In genomic region chr7:31128157-31128705, GRCm38 (mm10) we compare ENCODE assay signal across 17 mouse cellular contexts. TPM values are rescaled to one million over a fixed set of nuclear protein-coding genes. Genes with fewer than 3 reads are reported as not detected.
DNase-seq lines count a peak whose midpoint lies in the region; ATAC-seq and TF ChIP-seq lines count a peak whose summit lies in the region.
"Had no signal": no experiment of that assay in that cellular context is flagged by ENCODE, and none has a peak within 500 bp of the region (broad histone marks: within the 10 kb centered on the region; RNA-seq: fewer than 3 reads in every experiment).

No protein-coding gene starts in this region.

- TF ChIP-seq CTCF in forebrain, postnatal 0 days (IDR thresholded peaks at IDR 0.05; ENCODE audit: low read depth), result no peak

- no peaks in the 10 kb centered on the region for H3K9me3 ChIP-seq in forebrain, embryonic 11.5 days (ENCODE audit: control insufficient read depth, low read length)
- H3K9me3 ChIP-seq in forebrain, postnatal 0 days (ENCODE audit: low read length), result no peaks in the 10 kb centered on the region
- H3K9me3 ChIP-seq in limb, embryonic 13.5 days, result no peaks in the 10 kb centered on the region
- no peaks in the 10 kb centered on the region for H3K9me3 ChIP-seq in limb, embryonic 10.5 days (replicated peaks)
- H3K9me3 ChIP-seq in limb, embryonic 14.5 days (ENCODE audit: control insufficient read depth, low read length), result no peaks in the 10 kb centered on the region
- H3K9me3 ChIP-seq: limb, embryonic 12.5 days had no signal

- H3K27ac ChIP-seq in forebrain, embryonic 11.5 days (ENCODE audit: low read depth, low read length), result no peak overlapping the region
- no peak overlapping the region for H3K27ac ChIP-seq in forebrain, postnatal 0 days (ENCODE audit: low read depth, low read length)
- H3K27ac ChIP-seq in limb, embryonic 13.5 days, result no peak overlapping the region
- no peak overlapping the region for H3K27ac ChIP-seq in limb, embryonic 10.5 days
- H3K27ac ChIP-seq in limb, embryonic 14.5 days (replicated peaks; ENCODE audit: low read depth, low read length), result no peak overlapping the region
- H3K27ac ChIP-seq: heart, adult 2 months; limb, embryonic 12.5 days; macrophage had no signal

- peaks cover 34% of the 10 kb centered on the region for H3K27me3 ChIP-seq in forebrain, embryonic 11.5 days (ENCODE audit: control insufficient read depth, insufficient read depth, low read length)
- H3K27me3 ChIP-seq in forebrain, postnatal 0 days (ENCODE audit: insufficient read depth, low read length), result no peaks in the 10 kb centered on the region; the same call in 1 of the 2 replicates
- H3K27me3 ChIP-seq in limb, embryonic 13.5 days, result peaks cover 54% of the 10 kb centered on the region
- peaks cover 59% of the 10 kb centered on the region for H3K27me3 ChIP-seq in limb, embryonic 10.5 days (ENCODE audit: low read depth, poor library complexity, severe bottlenecking)
- peaks cover 32% of the 10 kb centered on the region; the same call in 1 of the 2 replicates for H3K27me3 ChIP-seq in limb, embryonic 14.5 days (ENCODE audit: control insufficient read depth, insufficient read depth, low read length)

- WGBS in forebrain, embryonic 11.5 days, result 63% methylated on average over 9 of the region's 9 CpGs
- 71% methylated on average over 9 of the region's 9 CpGs for WGBS in forebrain, postnatal 0 days
- WGBS in limb, embryonic 13.5 days, result 64% methylated on average over 9 of the region's 9 CpGs
- WGBS in limb, embryonic 10.5 days, result 58% methylated on average over 9 of the region's 9 CpGs
- 58% methylated on average over 9 of the region's 9 CpGs for WGBS in limb, embryonic 14.5 days

- no peak overlapping the region for H3K9ac ChIP-seq in forebrain, embryonic 11.5 days (ENCODE audit: low read length)
- H3K9ac ChIP-seq in forebrain, postnatal 0 days, result no peak overlapping the region
- no peak overlapping the region for H3K9ac ChIP-seq in limb, embryonic 13.5 days
- H3K9ac ChIP-seq in limb, embryonic 14.5 days (ENCODE audit: low read depth, low read length, severe bottlenecking), result no peak overlapping the region
- H3K9ac ChIP-seq: limb, embryonic 12.5 days; liver, postnatal 0 days had no signal

- TF ChIP-seq POLR2A in limb, embryonic 14.5 days (IDR thresholded peaks at IDR 0.05; ENCODE audit: borderline replicate concordance, extremely low read depth, insufficient read depth, insufficient read length), result no peak

- no peak overlapping the region for H3K4me3 ChIP-seq in forebrain, embryonic 11.5 days (ENCODE audit: low read depth, low read length)
- no peak overlapping the region for H3K4me3 ChIP-seq in forebrain, postnatal 0 days (ENCODE audit: low read depth, low read length)
- H3K4me3 ChIP-seq in limb, embryonic 13.5 days, result no peak overlapping the region
- H3K4me3 ChIP-seq in limb, embryonic 10.5 days, result no peak overlapping the region
- H3K4me3 ChIP-seq in limb, embryonic 14.5 days (replicated peaks; ENCODE audit: low read length), result 0 out of 2 replicates have a peak overlapping the region, but pooled peaks have one; percentile 5
- H3K4me3 ChIP-seq: heart, adult 2 months had no signal

- DNase-seq in forebrain, embryonic 11.5 days (ENCODE audit: low spot score), result no peak
- no peak for DNase-seq in forebrain, postnatal 0 days
- DNase-seq in limb, embryonic 10.5 days (ENCODE audit: low spot score), result no peak
- peak; percentile 45 to 62 for DNase-seq in gastrocnemius, adult 8-10 months (ENCODE audit: low spot score in 2 of 2)
- no peak for DNase-seq in limb, embryonic 14.5 days (ENCODE audit: low spot score)
- no peak for DNase-seq in thymus, adult 18-20 months
- DNase-seq in Muller cell, postnatal 12 days (ENCODE audit: inconsistent ontology term), result no peak
- DNase-seq: adrenal gland, postnatal 25 days; heart, adult 2 months; heart, postnatal 10 days; kidney, postnatal 14 days; liver, postnatal 0 days had no signal

- H3K4me1 ChIP-seq in forebrain, embryonic 11.5 days (replicated peaks; ENCODE audit: control insufficient read depth, insufficient read depth, low read length), result peaks cover 6% of the 10 kb centered on the region
- H3K4me1 ChIP-seq in forebrain, postnatal 0 days (ENCODE audit: insufficient read depth), result no peaks in the 10 kb centered on the region
- H3K4me1 ChIP-seq in limb, embryonic 13.5 days, result peaks cover 13% of the 10 kb centered on the region
- peaks cover 23% of the 10 kb centered on the region for H3K4me1 ChIP-seq in limb, embryonic 10.5 days
- H3K4me1 ChIP-seq in limb, embryonic 14.5 days (ENCODE audit: control insufficient read depth, insufficient read depth, low read length), result peaks cover 7% of the 10 kb centered on the region; the same call in 1 of the 2 replicates

- no peak overlapping the region for H3K4me2 ChIP-seq in forebrain, embryonic 11.5 days (ENCODE audit: low read depth, low read length, severe bottlenecking)
- no peak overlapping the region for H3K4me2 ChIP-seq in forebrain, postnatal 0 days (ENCODE audit: low read depth)
- H3K4me2 ChIP-seq in limb, embryonic 13.5 days (replicated peaks), result 0 out of 2 replicates have a peak overlapping the region, but pooled peaks have one; percentile 3
- no peak overlapping the region for H3K4me2 ChIP-seq in limb, embryonic 14.5 days (replicated peaks; ENCODE audit: low read depth, low read length, severe bottlenecking)

- peak; percentile 25; the same call in 1 of the 2 replicates for ATAC-seq in forebrain, embryonic 11.5 days (replicated peaks; ENCODE audit: low FRiP score)
- ATAC-seq in forebrain, postnatal 0 days, result no peak
- no peak for ATAC-seq in limb, embryonic 13.5 days (ENCODE audit: low FRiP score, low read depth)
- ATAC-seq in limb, embryonic 14.5 days (ENCODE audit: low FRiP score, low read depth), result no peak

- peaks cover 32% of the 10 kb centered on the region for H3K36me3 ChIP-seq in forebrain, embryonic 11.5 days (ENCODE audit: control insufficient read depth, insufficient read depth, low read length)
- peaks cover 47% of the 10 kb centered on the region for H3K36me3 ChIP-seq in forebrain, postnatal 0 days (ENCODE audit: insufficient read depth)
- H3K36me3 ChIP-seq in limb, embryonic 13.5 days, result peaks cover 50% of the 10 kb centered on the region
- peaks cover 53% of the 10 kb centered on the region for H3K36me3 ChIP-seq in limb, embryonic 10.5 days
- peaks cover 51% of the 10 kb centered on the region for H3K36me3 ChIP-seq in limb, embryonic 14.5 days (ENCODE audit: control insufficient read depth, insufficient read depth, low read length)

RNA-seq across cellular contexts. Expression of gene Scn1b, which starts 1.4 kb away (rescaled TPM):
- 0.84 and 1.2 TPM in 2 replicates for polyA plus RNA-seq in forebrain, embryonic 11.5 days (2014; fragmentation: Nextera tagmentation; extraction: Ambion mirVana)
- 26.7 and 38.0 TPM in 2 replicates for total RNA-seq in forebrain, postnatal 0 days (2014; rRNA removed)
- polyA plus RNA-seq in forebrain, postnatal 0 days (2015; fragmentation: Nextera tagmentation; extraction: Ambion mirVana), result 24.4 and 29.8 TPM in 2 replicates
- 4.1 and 4.5 TPM in 2 replicates for polyA plus RNA-seq in limb, embryonic 13.5 days (2015; fragmentation: Nextera tagmentation; extraction: Ambion mirVana)
- 0.38 and 0.81 TPM in 2 replicates for polyA plus RNA-seq in limb, embryonic 10.5 days (2016; fragmentation: Nextera tagmentation; extraction: Ambion mirVana)
- 1,000 to 10,000 TPM in 1 of 4 experiments, 100 to 1,000 TPM in 3; 780 to 1,106 (median 929) TPM for total RNA-seq in gastrocnemius, adult 8-10 months (2022)
- 15.0 and 16.4 TPM in 2 replicates for polyA plus RNA-seq in limb, embryonic 14.5 days (2012; rRNA removed)
- polyA plus RNA-seq in limb, embryonic 14.5 days (2014; fragmentation: Nextera tagmentation; extraction: Ambion mirVana), result 6.1 and 6.5 TPM in 2 replicates
- total RNA-seq: G1E had no signal
- polyA plus RNA-seq: G1E had no signal

RNA-seq across cellular contexts. Expression of gene Hpn, which starts 13.1 kb away (rescaled TPM):
- 0.29 and 0.39 TPM in 2 replicates for polyA plus RNA-seq in forebrain, embryonic 11.5 days (2014; fragmentation: Nextera tagmentation; extraction: Ambion mirVana)
- total RNA-seq in forebrain, postnatal 0 days (2014; rRNA removed), result 0.48 TPM in 1 of 2 replicates, not detected in the other
- 0.19 and 0.61 TPM in 2 replicates for polyA plus RNA-seq in forebrain, postnatal 0 days (2015; fragmentation: Nextera tagmentation; extraction: Ambion mirVana)
- polyA plus RNA-seq in limb, embryonic 13.5 days (2015; fragmentation: Nextera tagmentation; extraction: Ambion mirVana), result 3.0 and 3.2 TPM in 2 replicates
- polyA plus RNA-seq in limb, embryonic 10.5 days (2016; fragmentation: Nextera tagmentation; extraction: Ambion mirVana), result 3.1 TPM in 2 replicates
- 10 to 100 TPM; 15.2 to 21.0 (median 17.7) TPM for total RNA-seq in gastrocnemius, adult 8-10 months (2022)
- polyA plus RNA-seq in limb, embryonic 14.5 days (2012; rRNA removed), result 5.5 and 6.6 TPM in 2 replicates
- polyA plus RNA-seq in limb, embryonic 14.5 days (2014; fragmentation: Nextera tagmentation; extraction: Ambion mirVana), result 2.5 and 3.1 TPM in 2 replicates
- polyA plus RNA-seq: G1E had no signal

RNA-seq across cellular contexts. Expression of gene Gramd1a, which starts 27.5 kb away (rescaled TPM):
- 133 and 135 TPM in 2 replicates for polyA plus RNA-seq in forebrain, embryonic 11.5 days (2014; fragmentation: Nextera tagmentation; extraction: Ambion mirVana)
- 244 and 265 TPM in 2 replicates for total RNA-seq in forebrain, postnatal 0 days (2014; rRNA removed)
- polyA plus RNA-seq in forebrain, postnatal 0 days (2015; fragmentation: Nextera tagmentation; extraction: Ambion mirVana), result 176 and 178 TPM in 2 replicates
- polyA plus RNA-seq in limb, embryonic 13.5 days (2015; fragmentation: Nextera tagmentation; extraction: Ambion mirVana), result 79.8 and 83.2 TPM in 2 replicates
- 87.3 and 106 TPM in 2 replicates for polyA plus RNA-seq in limb, embryonic 10.5 days (2016; fragmentation: Nextera tagmentation; extraction: Ambion mirVana)
- total RNA-seq in gastrocnemius, adult 8-10 months (2022), result 10 to 100 TPM; 30.7 to 40.2 (median 33.3) TPM
- polyA plus RNA-seq in limb, embryonic 14.5 days (2012; rRNA removed), result 157 and 216 TPM in 2 replicates
- 59.8 and 83.0 TPM in 2 replicates for polyA plus RNA-seq in limb, embryonic 14.5 days (2014; fragmentation: Nextera tagmentation; extraction: Ambion mirVana)

RNA-seq across cellular contexts. Expression of gene Fxyd3, which starts 51.7 kb away (rescaled TPM):
- 2.0 and 3.3 TPM in 2 replicates for polyA plus RNA-seq in forebrain, embryonic 11.5 days (2014; fragmentation: Nextera tagmentation; extraction: Ambion mirVana)
- total RNA-seq in forebrain, postnatal 0 days (2014; rRNA removed), result not detected in 2 replicates
- not detected in 2 replicates for polyA plus RNA-seq in forebrain, postnatal 0 days (2015; fragmentation: Nextera tagmentation; extraction: Ambion mirVana)
- polyA plus RNA-seq in limb, embryonic 13.5 days (2015; fragmentation: Nextera tagmentation; extraction: Ambion mirVana), result 32.9 and 34.8 TPM in 2 replicates
- 7.6 and 10.0 TPM in 2 replicates for polyA plus RNA-seq in limb, embryonic 10.5 days (2016; fragmentation: Nextera tagmentation; extraction: Ambion mirVana)
- total RNA-seq in gastrocnemius, adult 8-10 months (2022), result 1 to 10 TPM in 2 of 4 experiments, under 1 TPM in 2; 0.77 to 1.3 (median 0.92) TPM
- polyA plus RNA-seq in limb, embryonic 14.5 days (2012; rRNA removed), result 39.8 and 45.9 TPM in 2 replicates
- polyA plus RNA-seq in limb, embryonic 14.5 days (2014; fragmentation: Nextera tagmentation; extraction: Ambion mirVana), result 68.9 and 79.5 TPM in 2 replicates
- total RNA-seq: monocyte, adult 5-6 weeks had no signal
- polyA plus RNA-seq: G1E, macrophage had no signal

Comparison
In these comparisons a context has a peak if more than half of its experiments do, and no peak if none do; other contexts are left out.
1. DNase-seq: peak in gastrocnemius, adult 8-10 months (2 of 2); none in forebrain, embryonic 11.5 days (single experiment), forebrain, postnatal 0 days (single experiment), limb, embryonic 10.5 days (single experiment), limb, embryonic 14.5 days (single experiment), thymus, adult 18-20 months (0 of 2) and Muller cell, postnatal 12 days (single experiment).